Mouse (Mus musculus): ENCODE data around the gene Dip2c. TPM values are rescaled to one million over a fixed set of nuclear protein-coding genes. Genes with fewer than 3 reads are reported as not detected.

Gene Dip2c
- polyA plus RNA-seq, 1 experiment from 2014 or later, result 3.5 TPM

DNA sequence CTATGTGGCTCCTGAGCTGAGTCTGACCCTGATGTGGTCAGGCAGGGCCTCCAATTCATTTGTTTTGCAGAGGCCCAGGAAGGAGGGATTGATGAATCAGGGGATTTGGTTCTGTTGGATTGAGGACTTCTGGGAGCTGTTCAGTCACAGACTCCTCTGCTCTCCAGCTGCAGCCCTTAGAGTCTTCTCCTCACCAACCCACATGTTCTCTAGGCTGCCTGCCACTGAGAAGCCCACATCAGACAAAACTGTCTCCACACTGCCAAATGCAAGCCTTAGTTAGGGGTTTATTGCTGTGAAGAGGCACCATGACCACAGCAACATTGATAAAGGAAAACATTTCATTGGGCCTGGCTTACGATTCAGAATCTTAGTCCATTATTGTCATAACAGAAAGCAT lies 387.3 kb downstream of the Dip2c start:
- no peak for ATAC-seq
- no peak overlapping the region for H3K4me2 ChIP-seq (replicated peaks; ENCODE audit: low read depth, low read length)
- no peak for TF ChIP-seq CTCF (IDR thresholded peaks at IDR 0.05)
- no peak for TF ChIP-seq EP300 (IDR thresholded peaks at IDR 0.05)
- no peak overlapping the region for H3K4me3 ChIP-seq (ENCODE audit: low read depth, low read length)
- no peak overlapping the region for H3K9ac ChIP-seq (replicated peaks; ENCODE audit: low read depth)
- peaks cover 18% of the 10 kb centered on the region; the same call in 1 of the 2 replicates for H3K36me3 ChIP-seq (ENCODE audit: insufficient read depth, low read length)
- H3K27me3 ChIP-seq (replicated peaks; ENCODE audit: insufficient read depth, low read length), result no peaks in the 10 kb centered on the region
- no peak for DNase-seq (ENCODE audit: low spot score)
- WGBS, result 96% methylated on average over 1 of the region's 1 CpGs
- no peaks in the 10 kb centered on the region for H3K4me1 ChIP-seq (ENCODE audit: insufficient read depth, low read depth, low read length)
- H3K9me3 ChIP-seq (ENCODE audit: low read length), result no peaks in the 10 kb centered on the region
- H3K27ac ChIP-seq (ENCODE audit: low read length), result no peak overlapping the region

DNA sequence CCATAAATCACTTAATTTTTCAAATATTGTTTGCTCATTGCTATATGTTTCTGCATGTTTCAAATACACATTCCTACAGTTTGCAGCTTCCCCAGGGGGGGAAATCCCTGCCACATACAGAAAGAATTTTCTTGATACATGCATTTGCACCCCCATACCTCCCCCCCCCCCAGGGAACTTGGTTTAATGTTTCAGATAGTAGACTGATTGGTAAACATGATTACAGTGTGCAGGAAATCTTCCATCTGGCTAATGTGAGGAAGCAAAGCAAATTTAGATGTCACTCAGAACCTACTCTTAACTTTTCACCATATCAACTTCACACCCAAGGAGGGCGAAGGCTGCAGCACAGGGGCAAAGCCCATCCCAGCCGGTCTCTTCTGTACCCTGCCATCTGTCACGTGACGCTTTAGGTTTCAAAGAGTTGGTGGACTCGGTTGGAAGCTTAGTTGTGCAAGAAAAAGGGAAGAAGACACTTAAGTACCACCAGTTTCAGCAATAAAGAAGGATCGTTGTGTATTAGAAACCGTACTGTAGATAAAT lies 391.7 kb downstream of the Dip2c start:
- Histone ChIP-seq H3K36me3 (ENCODE audit: insufficient read depth, low read length) (0 out of 2 replicates have a peak, but pooled peaks cover 5% of the 10 kb centered on the region), H3K9me3 (ENCODE audit: low read length) (no peaks in the 10 kb centered on the region), H3K27ac (ENCODE audit: low read length) (no peak overlapping the region), H3K27me3 (replicated peaks; ENCODE audit: insufficient read depth, low read length) (no peaks in the 10 kb centered on the region), H3K4me2 (replicated peaks; ENCODE audit: low read depth, low read length) (no peak overlapping the region), H3K9ac (replicated peaks; ENCODE audit: low read depth) (no peak overlapping the region), H3K4me3 (ENCODE audit: low read depth, low read length) (no peak overlapping the region), H3K4me1 (ENCODE audit: insufficient read depth, low read depth, low read length) (no peaks in the 10 kb centered on the region)
- peak; percentile 66 for ATAC-seq
- TF ChIP-seq EP300 (IDR thresholded peaks at IDR 0.05) (no peak; the same call in 1 of the 2 replicates), CTCF (IDR thresholded peaks at IDR 0.05) (no peak)
- WGBS, result 49% methylated on average over 7 of the region's 7 CpGs
- peak; percentile 52 for DNase-seq (ENCODE audit: low spot score)

DNA sequence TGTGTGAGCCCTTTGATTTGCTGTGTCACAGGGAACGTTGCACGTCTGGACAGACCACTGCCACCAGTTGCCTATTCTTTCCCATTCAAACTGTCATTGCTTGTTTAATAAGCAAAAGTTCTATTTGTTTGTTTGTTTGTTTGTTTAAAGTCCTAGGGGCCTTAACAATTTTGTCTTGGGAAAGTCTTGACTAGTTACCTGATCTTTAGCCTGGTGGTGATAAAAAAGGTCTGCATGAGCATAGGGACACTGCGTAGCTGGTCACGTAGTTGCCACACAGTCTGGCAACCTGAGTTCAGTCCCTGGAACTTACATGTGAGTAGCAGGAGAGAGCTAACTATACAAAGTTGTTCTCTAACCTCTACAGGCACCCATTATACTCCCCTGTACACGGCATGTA lies 392.9 kb downstream of the Dip2c start:
- 86% methylated on average over 5 of the region's 5 CpGs for WGBS
- TF ChIP-seq EP300 (IDR thresholded peaks at IDR 0.05) (no peak), CTCF (IDR thresholded peaks at IDR 0.05) (no peak)
- ATAC-seq, result no peak

DNA sequence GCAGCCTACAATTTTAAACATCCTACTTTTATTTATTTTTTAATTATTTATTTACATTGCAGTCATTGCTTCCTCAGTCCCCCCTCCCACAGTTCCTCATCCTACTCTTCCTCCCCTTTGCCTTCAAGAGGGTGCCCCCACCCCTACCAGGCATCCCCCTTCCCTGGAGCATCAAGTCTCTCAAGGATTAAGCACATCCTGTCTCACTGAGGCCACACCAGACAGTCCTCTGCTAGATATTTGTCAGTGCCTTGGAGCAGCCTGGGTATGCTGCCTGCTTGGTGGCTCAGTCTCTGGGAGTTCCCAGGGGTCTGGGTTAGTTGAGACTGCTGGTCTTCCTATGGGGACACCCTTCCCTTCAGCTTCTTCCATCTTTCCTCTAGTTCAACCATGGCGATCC lies 397.8 kb downstream of the Dip2c start:
- ATAC-seq (no peak), DNase-seq (ENCODE audit: low spot score) (no peak)
- WGBS, result 100% methylated on average over 1 of the region's 1 CpGs
- H3K4me1 ChIP-seq (ENCODE audit: insufficient read depth, low read depth, low read length), result no peaks in the 10 kb centered on the region
- H3K27me3 ChIP-seq (replicated peaks; ENCODE audit: insufficient read depth, low read length), result no peaks in the 10 kb centered on the region
- no peaks in the 10 kb centered on the region for H3K36me3 ChIP-seq (ENCODE audit: insufficient read depth, low read length)
- TF ChIP-seq EP300 (IDR thresholded peaks at IDR 0.05) (no peak), CTCF (IDR thresholded peaks at IDR 0.05) (no peak)
- no peaks in the 10 kb centered on the region for H3K9me3 ChIP-seq (ENCODE audit: low read length)
- no peak overlapping the region for H3K9ac ChIP-seq (replicated peaks; ENCODE audit: low read depth)
- no peak overlapping the region for H3K27ac ChIP-seq (ENCODE audit: low read length)
- no peak overlapping the region for H3K4me2 ChIP-seq (replicated peaks; ENCODE audit: low read depth, low read length)
- H3K4me3 ChIP-seq (ENCODE audit: low read depth, low read length), result no peak overlapping the region

More for the DNA sequence above, 392.9 kb downstream of the Dip2c start:
- H3K36me3 ChIP-seq (ENCODE audit: insufficient read depth, low read length), result 0 out of 2 replicates have a peak, but pooled peaks cover 5% of the 10 kb centered on the region
- H3K4me3 ChIP-seq (ENCODE audit: low read depth, low read length), result no peak overlapping the region
- no peaks in the 10 kb centered on the region for H3K9me3 ChIP-seq (ENCODE audit: low read length)
- no peak overlapping the region for H3K9ac ChIP-seq (replicated peaks; ENCODE audit: low read depth)
- H3K27me3 ChIP-seq (replicated peaks; ENCODE audit: insufficient read depth, low read length), result no peaks in the 10 kb centered on the region
- H3K4me2 ChIP-seq (replicated peaks; ENCODE audit: low read depth, low read length), result no peak overlapping the region
- no peak for DNase-seq (ENCODE audit: low spot score)
- no peak overlapping the region for H3K27ac ChIP-seq (ENCODE audit: low read length)
- H3K4me1 ChIP-seq (ENCODE audit: insufficient read depth, low read depth, low read length), result no peaks in the 10 kb centered on the region

DNA sequence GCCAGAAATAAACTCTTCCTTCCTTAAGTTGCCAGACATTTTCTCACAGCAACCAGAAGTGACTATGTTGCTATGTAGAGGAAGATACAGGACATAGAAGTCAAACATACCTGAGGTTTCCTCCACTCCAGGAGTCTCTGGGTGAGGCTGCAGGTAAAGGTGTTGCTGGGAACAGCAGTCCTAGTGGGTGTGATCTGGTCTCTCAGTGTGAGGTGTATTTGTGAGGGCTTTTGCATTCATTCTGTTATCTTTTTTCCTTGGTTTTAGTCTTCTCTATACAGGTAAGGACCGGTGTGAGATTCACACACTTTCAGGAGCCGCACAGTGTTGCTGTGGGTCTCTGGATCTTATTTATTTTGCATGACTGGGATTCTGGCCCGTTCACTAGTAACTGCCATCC lies 405.2 kb downstream of the Dip2c start:
- no peak for DNase-seq (ENCODE audit: low spot score)
- Histone ChIP-seq H3K27ac (ENCODE audit: low read length) (no peak overlapping the region), H3K9ac (replicated peaks; ENCODE audit: low read depth) (no peak overlapping the region), H3K4me3 (ENCODE audit: low read depth, low read length) (no peak overlapping the region), H3K27me3 (replicated peaks; ENCODE audit: insufficient read depth, low read length) (no peaks in the 10 kb centered on the region), H3K4me1 (ENCODE audit: insufficient read depth, low read depth, low read length) (no peaks in the 10 kb centered on the region), H3K9me3 (ENCODE audit: low read length) (no peaks in the 10 kb centered on the region), H3K4me2 (replicated peaks; ENCODE audit: low read depth, low read length) (no peak overlapping the region), H3K36me3 (ENCODE audit: insufficient read depth, low read length) (peaks cover 19% of the 10 kb centered on the region)
- no peak for ATAC-seq
- no peak for TF ChIP-seq CTCF (IDR thresholded peaks at IDR 0.05)
- 94% methylated on average over 3 of the region's 3 CpGs for WGBS

DNA sequence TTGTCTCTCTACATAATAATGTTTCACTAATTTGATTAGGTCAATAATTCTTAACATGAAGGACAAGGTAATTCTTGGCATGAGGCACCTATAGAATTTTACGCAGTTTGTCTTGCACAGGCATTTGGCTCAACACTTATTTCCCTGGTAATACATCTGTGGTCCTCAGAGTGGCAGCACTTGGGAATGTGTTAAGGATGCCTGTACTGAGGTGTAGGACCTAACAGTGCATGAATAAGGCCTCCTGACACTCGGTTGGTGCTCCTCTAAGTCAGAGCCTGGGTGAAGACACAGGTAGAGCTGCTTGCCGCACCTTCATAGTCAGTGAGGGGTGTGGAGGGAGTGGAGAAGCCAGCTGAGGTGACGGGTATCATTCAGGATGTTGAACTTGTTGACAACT lies 407.0 kb downstream of the Dip2c start:
- H3K36me3 ChIP-seq (ENCODE audit: insufficient read depth, low read length), result peaks cover 34% of the 10 kb centered on the region

More for the DNA sequence above, 407.0 kb downstream of the Dip2c start:
- H3K27me3 ChIP-seq (replicated peaks; ENCODE audit: insufficient read depth, low read length), result no peaks in the 10 kb centered on the region
- TF ChIP-seq CTCF (IDR thresholded peaks at IDR 0.05), result peak; percentile 47
- TF ChIP-seq EP300 (IDR thresholded peaks at IDR 0.05), result no peak
- no peak overlapping the region for H3K9ac ChIP-seq (replicated peaks; ENCODE audit: low read depth)
- no peaks in the 10 kb centered on the region for H3K4me1 ChIP-seq (ENCODE audit: insufficient read depth, low read depth, low read length)
- no peaks in the 10 kb centered on the region for H3K9me3 ChIP-seq (ENCODE audit: low read length)
- H3K4me3 ChIP-seq (ENCODE audit: low read depth, low read length), result no peak overlapping the region
- DNase-seq (ENCODE audit: low spot score), result no peak
- no peak overlapping the region for H3K4me2 ChIP-seq (replicated peaks; ENCODE audit: low read depth, low read length)
- no peak for ATAC-seq
- 87% methylated on average over 4 of the region's 4 CpGs for WGBS
- no peak overlapping the region for H3K27ac ChIP-seq (ENCODE audit: low read length)
